Mouse (Mus musculus) CH12.LX (cell line): Measurements from ENCODE around the gene Nrxn3. TPM values are rescaled to one million over a fixed set of nuclear protein-coding genes. Genes with fewer than 3 reads are reported as not detected.

Source experiments
- DNase-seq: peaks from one replicate; pipeline ENCODE4 v3.0.0-alpha.2; 2013; ENCODE audit errors: extremely low read depth
- H3K27ac ChIP-seq: 2 replicates; pipeline ENCODE4 v1.5.1; 2012; ENCODE audit warnings: low read depth, mild to moderate bottlenecking, control low read depth, moderate library complexity; ENCODE audit not compliant: insufficient read depth
- H3K27me3 ChIP-seq: replicated peaks from 2 replicates; pipeline ENCODE3; 2012; ENCODE audit warnings: inconsistent platforms
- H3K36me3 ChIP-seq, 2 experiments: replicated peaks in 1 of 2; 2 replicates each; pipeline versions ENCODE3 to v1.6.1; 2012; ENCODE audit warnings: inconsistent platforms in 1 of 2, low read length in 1 of 2, mild to moderate bottlenecking in 1 of 2, mixed read lengths in 1 of 2, moderate library complexity in 1 of 2; ENCODE audit not compliant: control insufficient read depth in 1 of 2, insufficient read depth in 1 of 2
- H3K4me1 ChIP-seq, 2 experiments: 2 replicates each; pipeline ENCODE4 v1.6.1; 2012; ENCODE audit warnings: inconsistent platforms in 1 of 2, moderate library complexity in 1 of 2; ENCODE audit not compliant: insufficient read depth in 2 of 2, control insufficient read depth in 1 of 2
- H3K4me2 ChIP-seq: 2 replicates; pipeline ENCODE4 v1.6.1; 2012; ENCODE audit warnings: low read depth, mild to moderate bottlenecking, control low read depth; ENCODE audit not compliant: poor library complexity, insufficient read depth, severe bottlenecking
- H3K4me3 ChIP-seq, 3 experiments: fragments of 150-350 bp in 1 of 3; sonication (generic) in 1 of 3; replicated peaks in 1 of 3; 2 replicates each; pipeline versions ENCODE3 to v1.5.1; 2011 to 2012; ENCODE audit warnings: low read depth in 2 of 3, low read length in 2 of 3, mild to moderate bottlenecking in 2 of 3, moderate library complexity in 2 of 3, control low read depth in 1 of 3, improper control_type of control experiment in 1 of 3, inconsistent platforms in 1 of 3, mixed read lengths in 1 of 3; ENCODE audit not compliant: poor library complexity in 1 of 3
- H3K79me2 ChIP-seq: replicated peaks from 2 replicates; pipeline ENCODE4 v1.6.1; 2012; ENCODE audit warnings: mild to moderate bottlenecking, moderate library complexity; ENCODE audit not compliant: control insufficient read depth, poor library complexity, insufficient read depth, severe bottlenecking; ENCODE audit errors: extremely low read depth
- H3K9ac ChIP-seq: 2 replicates; pipeline ENCODE4 v1.6.1; 2012; ENCODE audit warnings: low read depth, mild to moderate bottlenecking, control low read depth, moderate library complexity; ENCODE audit not compliant: insufficient read depth
- H3K9me3 ChIP-seq: replicated peaks from 2 replicates; pipeline ENCODE3; 2012; ENCODE audit warnings: low read length, inconsistent platforms, mixed read lengths
- BHLHE40 ChIP-seq: IDR thresholded peaks from 2 replicates; pipeline ENCODE4 v1.6.1; 2011; ENCODE audit warnings: mild to moderate bottlenecking, low read depth, low read length, improper control_type of control experiment
- CHD2 ChIP-seq: IDR thresholded peaks from 2 replicates; pipeline ENCODE4 v1.6.1; 2011; ENCODE audit warnings: low read length, improper control_type of control experiment
- CTCF ChIP-seq, 2 experiments: IDR thresholded peaks in 1 of 2; conservative IDR thresholded peaks in 1 of 2; 2 replicates each; pipeline ENCODE4 v1.5.1; 2011 to 2012; ENCODE audit warnings: low read depth in 2 of 2, low read length in 2 of 2, improper control_type of control experiment in 1 of 2, inconsistent platforms in 1 of 2, mild to moderate bottlenecking in 1 of 2, moderate library complexity in 1 of 2
- E2F4 ChIP-seq: IDR thresholded peaks from 2 replicates; pipeline ENCODE4 v1.6.1; 2011; ENCODE audit warnings: low read depth, low read length, improper control_type of control experiment; ENCODE audit not compliant: insufficient replicate concordance
- ELF1 ChIP-seq: IDR thresholded peaks from 2 replicates; pipeline ENCODE4 v1.6.1; 2014; ENCODE audit warnings: low read depth, mild to moderate bottlenecking, inconsistent platforms, low read length, improper control_type of control experiment
- EP300 ChIP-seq: IDR thresholded peaks from 2 replicates; pipeline ENCODE4 v1.6.1; 2011; ENCODE audit warnings: low read length, improper control_type of control experiment
- GABPA ChIP-seq: IDR thresholded peaks from 2 replicates; pipeline ENCODE4 v1.6.1; 2012; ENCODE audit warnings: low read depth, low read length, improper control_type of control experiment, inconsistent platforms; ENCODE audit not compliant: insufficient replicate concordance
- HCFC1 ChIP-seq: IDR thresholded peaks from 2 replicates; pipeline ENCODE4 v1.6.1; 2012; ENCODE audit warnings: low read depth, mild to moderate bottlenecking, inconsistent platforms, low read length, improper control_type of control experiment
- JUN ChIP-seq: IDR thresholded peaks from 2 replicates; pipeline ENCODE4 v1.6.1; 2011; ENCODE audit warnings: low read depth, mild to moderate bottlenecking, low read length, improper control_type of control experiment, moderate library complexity; ENCODE audit not compliant: insufficient read depth
- JUND ChIP-seq: conservative IDR thresholded peaks from 2 replicates; pipeline ENCODE4 v1.6.1; 2011; ENCODE audit warnings: low read depth, low read length, improper control_type of control experiment
- KAT2A ChIP-seq: IDR thresholded peaks from 2 replicates; pipeline ENCODE4 v1.6.1; 2012; ENCODE audit warnings: low read length, improper control_type of control experiment, inconsistent platforms; ENCODE audit not compliant: insufficient replicate concordance
- MXI1 ChIP-seq: IDR thresholded peaks from 2 replicates; pipeline ENCODE4 v1.6.1; 2011; ENCODE audit warnings: mild to moderate bottlenecking, low read depth, low read length, improper control_type of control experiment
- NELFE ChIP-seq: IDR thresholded peaks from 2 replicates; pipeline ENCODE4 v1.6.1; 2011; ENCODE audit warnings: low read depth, low read length, improper control_type of control experiment
- POLR2A ChIP-seq: IDR thresholded peaks from 2 replicates; pipeline ENCODE4 v1.6.1; 2011; ENCODE audit warnings: low read depth, mild to moderate bottlenecking, improper control_type of control experiment, low read length
- POLR2AphosphoS2 ChIP-seq: IDR thresholded peaks from 2 replicates; pipeline ENCODE4 v1.6.1; 2011; ENCODE audit warnings: low read depth, low read length, improper control_type of control experiment
- SIN3A ChIP-seq: IDR thresholded peaks from 2 replicates; pipeline ENCODE4 v1.6.1; 2012; ENCODE audit warnings: low read length, improper control_type of control experiment, inconsistent platforms
- TBP ChIP-seq: conservative IDR thresholded peaks from 2 replicates; pipeline ENCODE4 v1.6.1; 2011; ENCODE audit warnings: low read depth, low read length, improper control_type of control experiment
- TCF12 ChIP-seq: IDR thresholded peaks from 2 replicates; pipeline ENCODE4 v1.6.1; 2014; ENCODE audit warnings: low read depth, mild to moderate bottlenecking, inconsistent platforms, low read length, improper control_type of control experiment
- UBTF ChIP-seq: IDR thresholded peaks from 2 replicates; pipeline ENCODE4 v1.6.1; 2012; ENCODE audit warnings: low read depth, mild to moderate bottlenecking, inconsistent platforms, low read length, improper control_type of control experiment, moderate library complexity
- ZC3H11A ChIP-seq: IDR thresholded peaks from 2 replicates; pipeline ENCODE4 v1.6.1; 2012; ENCODE audit warnings: low read depth, mild to moderate bottlenecking, inconsistent platforms, low read length, improper control_type of control experiment
- dilution Hi-C: fragments of 300-500 bp; cut with MboI; formaldehyde crosslinking; loops from 2 replicates; pipeline ENCODE4 v1.14.3; 2020; ENCODE audit warnings: low sequenced_read_pairs; ENCODE audit not compliant: extremely low pct_unique_long_range_greater_than_20kb, extremely low pct_ligation_motif_present
- in situ Hi-C: fragments of 300-500 bp; cut with MboI; formaldehyde crosslinking; loops from 3 replicates; pipeline ENCODE4 v1.14.3; 2019; ENCODE audit warnings: low sequenced_read_pairs, low pct_ligation_motif_present, low pct_unique_long_range_greater_than_20kb, mixed read lengths
- polyA plus RNA-seq: library from polyadenylated mRNA; unstranded; fragments of >175 nt; gene quantifications from 2 replicates; pipeline ENCODE4 v1.2.1, GENCODE M21; 2012; ENCODE audit warnings: low read depth; ENCODE audit not compliant: insufficient read length
- total RNA-seq, 2 experiments: library from RNA; depleted of rRNA; stranded (reverse); fragments of 300-350 nt in 1 of 2; fragments of >200 nt in 1 of 2; gene quantifications; 2 replicates each; pipeline ENCODE4 v1.2.3; 2012 to 2014

The Nrxn3 gene
- total and polyA plus RNA-seq, 3 experiments = 0.04 to 0.17 (median 0.09) TPM

DNA sequence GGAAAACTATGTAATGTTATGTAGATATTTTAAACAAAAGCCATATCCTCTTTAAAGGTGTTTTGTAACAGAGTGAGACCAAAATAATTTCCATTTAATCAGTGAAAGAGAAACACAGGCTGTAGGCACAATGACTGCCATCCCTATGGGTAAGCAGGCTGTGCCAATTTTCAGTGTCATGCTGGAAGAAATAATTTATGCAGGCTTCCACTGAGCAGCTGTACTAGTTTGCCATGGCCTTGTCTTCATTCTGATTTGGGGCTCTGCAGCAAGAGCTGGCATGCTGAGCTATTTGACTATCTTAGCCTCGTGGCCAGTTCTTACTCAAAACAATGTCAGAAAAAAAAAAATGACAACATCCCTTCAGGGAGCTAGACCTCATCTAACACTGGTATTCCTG is 647.3 kb downstream of the Nrxn3 start:
- H3K4me2 ChIP-seq = no peak overlapping the region
- TF ChIP-seq CTCF (conservative IDR thresholded peaks at IDR 0.05 in 1 of 2, IDR thresholded peaks at IDR 0.05 in 1 of 2; ENCODE audit: low read depth in 2 of 2, low read length in 2 of 2) = no peak
- no peak for TF ChIP-seq ELF1
- no peak for TF ChIP-seq POLR2A
- TF ChIP-seq BHLHE40 = no peak
- no peak for TF ChIP-seq TBP
- no peak for TF ChIP-seq JUN
- TF ChIP-seq POLR2AphosphoS2 = no peak
- no peak for TF ChIP-seq MXI1
- H3K4me3 ChIP-seq = no peak overlapping the region
- dilution Hi-C loops = no loop called here
- H3K9ac ChIP-seq = no peak overlapping the region
- DNase-seq = no peak
- no peaks in the 10 kb centered on the region for H3K36me3 ChIP-seq
- H3K4me1 ChIP-seq = peaks cover 0 to under 1% of the 10 kb centered on the region in 2 experiments; a peak in 1 of 4 replicates
- H3K27me3 ChIP-seq = no peaks in the 10 kb centered on the region
- peaks cover 2% of the 10 kb centered on the region for H3K9me3 ChIP-seq
- no peaks in the 10 kb centered on the region for H3K79me2 ChIP-seq
- in situ Hi-C loops = no loop called here
- H3K27ac ChIP-seq = no peak overlapping the region

DNA sequence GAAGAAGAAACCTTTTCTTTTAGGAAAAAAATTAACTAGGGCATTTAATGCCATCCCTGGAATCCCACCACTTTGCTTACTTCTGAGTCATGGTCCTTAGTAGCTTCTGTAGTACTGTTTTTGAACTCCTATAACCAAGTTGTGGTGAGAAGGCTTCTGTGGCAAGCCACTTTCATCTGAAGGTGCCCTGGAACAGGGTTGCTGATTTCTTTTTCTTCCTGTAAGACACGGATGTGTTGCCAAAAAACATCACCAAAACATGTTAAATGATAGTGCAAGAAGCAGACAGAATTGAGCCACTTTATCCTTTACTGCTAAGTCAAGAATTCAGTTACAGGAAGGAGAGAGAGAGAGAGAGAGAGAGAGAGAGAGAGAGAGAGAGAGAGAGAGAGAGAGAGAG is 653.9 kb downstream of the Nrxn3 start:
- Histone ChIP-seq H3K79me2 (no peaks in the 10 kb centered on the region), H3K36me3 (no peaks in the 10 kb centered on the region)
- TF ChIP-seq TCF12 (no peak), JUN (no peak), BHLHE40 (no peak), E2F4 (no peak), KAT2A (no peak), EP300 (no peak), UBTF (no peak), NELFE (no peak), POLR2A (no peak), ELF1 (no peak), CHD2 (no peak), ZC3H11A (no peak), SIN3A (no peak), GABPA (no peak), CTCF (conservative IDR thresholded peaks at IDR 0.05 in 1 of 2, IDR thresholded peaks at IDR 0.05 in 1 of 2; ENCODE audit: low read depth in 2 of 2, low read length in 2 of 2) (no peak), JUND (no peak), HCFC1 (no peak)
- TF ChIP-seq, all 38 proteins: peak for 0
- Histone ChIP-seq H3K27ac (no peak overlapping the region), H3K4me2 (no peak overlapping the region), H3K9me3 (peaks cover 2% of the 10 kb centered on the region), H3K9ac (no peak overlapping the region), H3K27me3 (no peaks in the 10 kb centered on the region), H3K4me3 (no peak overlapping the region), H3K4me1 (peaks cover 0 to 5% of the 10 kb centered on the region in 2 experiments; a peak in 2 of 4 replicates)
- dilution Hi-C loops = no loop called here
- no peak for DNase-seq
- in situ Hi-C loops = no loop called here
